ENCODE assay signal across 7 mouse cellular contexts in the genomic region with DNA sequence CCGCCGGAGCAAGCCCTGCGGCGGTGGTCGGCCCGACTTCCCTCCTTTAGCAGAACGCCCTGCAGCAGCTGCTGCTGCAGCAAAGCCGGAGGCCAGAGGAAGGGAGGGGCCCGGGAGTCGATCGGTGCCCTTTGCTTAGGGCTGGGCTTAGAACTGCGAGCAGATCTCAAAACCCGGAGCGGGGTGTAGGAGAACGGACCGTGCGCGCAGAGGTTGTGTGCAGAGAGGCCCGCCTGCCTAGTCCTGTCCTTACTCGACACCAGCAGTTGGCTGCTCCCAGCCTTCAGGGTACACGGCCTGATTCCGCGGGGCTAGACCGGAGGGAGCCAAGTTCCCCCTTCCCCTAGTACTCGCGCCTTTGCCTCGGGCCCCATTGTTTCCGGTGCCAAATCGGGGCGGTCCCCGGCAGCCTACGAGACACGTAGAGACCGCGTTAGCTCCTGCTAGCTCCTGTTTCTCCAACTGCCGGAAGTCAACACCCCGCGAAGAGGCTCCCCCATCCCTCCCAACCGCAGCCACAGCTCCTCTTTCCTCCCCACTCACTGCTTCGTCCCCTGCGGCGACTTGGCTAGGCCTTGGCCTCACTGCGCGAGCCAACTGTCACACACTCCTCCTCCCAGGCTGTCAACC. TPM values are rescaled to one million over a fixed set of nuclear protein-coding genes. Genes with fewer than 3 reads are reported as not detected.
DNase-seq lines count a peak whose midpoint lies in the region; ATAC-seq lines count a peak whose summit lies in the region.

A gene (minus strand): TSS at position 94 of the 630 bp plus-strand sequence.

- WGBS in intestine, embryonic 14.5 days: under 1% methylated on average over 43 of the region's 44 CpGs

- DNase-seq in adrenal gland, adult 18-20 months (ENCODE audit: low spot score in 2 of 2): peak; percentile 83 to 88
- peak; percentile 94 for DNase-seq in embryo, embryonic 11 days
- DNase-seq in gastrocnemius, postnatal 25 days: peak; percentile 95
- peak; percentile 96 for DNase-seq in intestine, embryonic 14.5 days (ENCODE audit: low spot score)
- peak; percentile 91 to 95 for DNase-seq in left cerebral cortex, postnatal 14 days (ENCODE audit: low spot score in 2 of 2)
- DNase-seq in mesoderm, embryonic 11.5 days (ENCODE audit: low read depth, low spot score): peak; percentile 93
- DNase-seq in right cerebral cortex, postnatal 36 days (ENCODE audit: low spot score in 2 of 2): peak; percentile 92 to 93

- ATAC-seq in intestine, embryonic 14.5 days (replicated peaks; ENCODE audit: low FRiP score, low TSS enrichment, low read depth): peak; percentile 94

- H3K4me1 ChIP-seq in intestine, embryonic 14.5 days (replicated peaks; ENCODE audit: control insufficient read depth, insufficient read depth, low read length): peaks cover 12% of the 10 kb centered on the region; the same call in 1 of the 2 replicates

- peak within 1 kb of the TSS; percentile 76 for H3K4me2 ChIP-seq in intestine, embryonic 14.5 days (ENCODE audit: low read length)

- intact Hi-C loops in left cerebral cortex, postnatal 14 days (cut with DNase I): loop anchor here (5.0 kb wide), 2 partner anchors 202 to 228 kb away; a partner anchor contains a TSS

- H3K4me3 ChIP-seq in intestine, embryonic 14.5 days (ENCODE audit: low read depth, low read length): peak within 1 kb of the TSS; percentile 87

- H3K27ac ChIP-seq in intestine, embryonic 14.5 days (ENCODE audit: low read depth): peak within 1 kb of the TSS; percentile 100

- H3K27me3 ChIP-seq in intestine, embryonic 14.5 days (replicated peaks; ENCODE audit: control insufficient read depth, insufficient read depth, low read length): no peaks in the 10 kb centered on the region

- no peaks in the 10 kb centered on the region for H3K36me3 ChIP-seq in intestine, embryonic 14.5 days (ENCODE audit: control insufficient read depth, insufficient read depth, low read length)

- H3K9ac ChIP-seq in intestine, embryonic 14.5 days (ENCODE audit: low read length): peak within 1 kb of the TSS; percentile 96

- H3K9me3 ChIP-seq in intestine, embryonic 14.5 days (ENCODE audit: control insufficient read depth, low read length): no peaks in the 10 kb centered on the region

RNA-seq across cellular contexts. Expression of the gene that starts here (rescaled TPM):
- 100 to 1,000 TPM in 1 of 2 experiments, 10 to 100 TPM in 1; 93.4 to 111 TPM for total RNA-seq in adrenal gland, adult 18-20 months (2021)
- 10 to 100 TPM; 68.2 to 68.4 TPM for total RNA-seq in gastrocnemius, postnatal 25 days (2021)
- polyA plus RNA-seq in intestine, embryonic 14.5 days (2014; fragmentation: Nextera tagmentation; extraction: Ambion mirVana): 11.3 and 11.4 TPM in 2 replicates
- 10 to 100 TPM; 71.8 to 88.7 TPM for total RNA-seq in left cerebral cortex, postnatal 14 days (2021)

Comparison
In these comparisons a context has a peak if more than half of its experiments do, and no peak if none do; other contexts are left out.
1. Peak in every context shown above with its lines: DNase-seq, ATAC-seq, H3K4me3 ChIP-seq and H3K27ac ChIP-seq.